Mouse (Mus musculus): ENCODE results near the gene Apela.

Apela gene

GRCm38 (mm10) chr8:65037117-65037533, at the start of gene Apela:
Gene Apela, minus strand, starts transcription at chr8:65037336.
- peak; percentile 78 for DNase-seq (ENCODE audit: extremely low spot score)

- no peak for DNase-seq (ENCODE audit: extremely low spot score)
These were observed 48.5 kb upstream of the Apela start for GRCm38 (mm10) chr8:65085680-65086079.

GRCm38 (mm10) chr8:65080731-65081130, 43.6 kb upstream of the Apela start:
- DNase-seq (ENCODE audit: extremely low spot score), result no peak

- no peak for DNase-seq (ENCODE audit: extremely low spot score)
These were observed 37.6 kb upstream of the Apela start, which contains the start of gene Gm10663 for GRCm38 (mm10) chr8:65074733-65075132. Gene Gm10663, plus strand, starts transcription at chr8:65075033.

GRCm38 (mm10) chr8:65070996-65071395, 33.9 kb upstream of the Apela start:
- DNase-seq (ENCODE audit: extremely low spot score), result no peak

GRCm38 (mm10) chr8:65068473-65068819, 31.3 kb upstream of the Apela start:
- DNase-seq (ENCODE audit: extremely low spot score), result no peak

GRCm38 (mm10) chr8:65067694-65068472, 30.7 kb upstream of the Apela start:
- no peak for DNase-seq (ENCODE audit: extremely low spot score)

- no peak for DNase-seq (ENCODE audit: extremely low spot score)
These were observed 29.9 kb upstream of the Apela start for GRCm38 (mm10) chr8:65067031-65067430.

GRCm38 (mm10) chr8:65065622-65066021, 28.5 kb upstream of the Apela start:
- DNase-seq (ENCODE audit: extremely low spot score), result no peak

- no peak for DNase-seq (ENCODE audit: extremely low spot score)
These were observed 26.9 kb upstream of the Apela start for GRCm38 (mm10) chr8:65064071-65064470.

GRCm38 (mm10) chr8:65062195-65062594, 25.1 kb upstream of the Apela start:
- no peak for DNase-seq (ENCODE audit: extremely low spot score)

GRCm38 (mm10) chr8:65056722-65057121, 19.6 kb upstream of the Apela start:
- no peak for DNase-seq (ENCODE audit: extremely low spot score)

GRCm38 (mm10) chr8:65053968-65054367, 16.8 kb upstream of the Apela start:
- no peak for DNase-seq (ENCODE audit: extremely low spot score)

- DNase-seq (ENCODE audit: extremely low spot score), result no peak
These were observed 16.4 kb upstream of the Apela start for GRCm38 (mm10) chr8:65053554-65053953.

- DNase-seq (ENCODE audit: extremely low spot score), result no peak
These were observed 10.7 kb upstream of the Apela start for GRCm38 (mm10) chr8:65047801-65048200.

- DNase-seq (ENCODE audit: extremely low spot score), result no peak
These were observed 10.1 kb upstream of the Apela start for GRCm38 (mm10) chr8:65047193-65047592.

GRCm38 (mm10) chr8:65046565-65046964, 9.4 kb upstream of the Apela start:
- DNase-seq (ENCODE audit: extremely low spot score), result no peak

- DNase-seq (ENCODE audit: extremely low spot score), result no peak
These were observed 3.0 kb downstream of the Apela start for GRCm38 (mm10) chr8:65034136-65034535.

GRCm38 (mm10) chr8:65033056-65033455, 4.1 kb downstream of the Apela start:
- DNase-seq (ENCODE audit: extremely low spot score), result no peak

- no peak for DNase-seq (ENCODE audit: extremely low spot score)
These were observed 5.0 kb downstream of the Apela start for GRCm38 (mm10) chr8:65032107-65032506.

- DNase-seq (ENCODE audit: extremely low spot score), result no peak
These were observed 6.2 kb downstream of the Apela start for GRCm38 (mm10) chr8:65030735-65031485.

GRCm38 (mm10) chr8:65029776-65030175, 7.4 kb downstream of the Apela start:
- no peak for DNase-seq (ENCODE audit: extremely low spot score)
